Mouse (Mus musculus) heart, embryonic 10.5 days (tissue): ENCODE measurements around the gene Klf13. TPM values are rescaled to one million over a fixed set of nuclear protein-coding genes. Genes with fewer than 3 reads are reported as not detected.
A peak's percentile ranks its signal among the peaks of the same experiment; 100 is the strongest.

Experiments used
- DNase-seq: peaks from one replicate; pipeline ENCODE4 v3.0.0-alpha.2; 2017; ENCODE audit warnings: low spot score
- H3K27ac ChIP-seq: fragments of 300-500 bp; sonication (generic); 2 replicates; pipeline ENCODE4 v1.5.1; 2016; ENCODE audit warnings: mild to moderate bottlenecking
- H3K27me3 ChIP-seq: fragments of 300-500 bp; sonication (generic); 2 replicates; pipeline ENCODE4 v1.6.1; 2016; ENCODE audit warnings: mild to moderate bottlenecking; ENCODE audit not compliant: poor library complexity, insufficient read depth, severe bottlenecking
- H3K36me3 ChIP-seq: fragments of 300-500 bp; sonication (generic); 2 replicates; pipeline ENCODE4 v1.6.1; 2016; ENCODE audit warnings: mild to moderate bottlenecking, moderate library complexity
- H3K4me1 ChIP-seq: fragments of 300-500 bp; sonication (generic); 2 replicates; pipeline ENCODE4 v1.6.1; 2016; ENCODE audit warnings: mild to moderate bottlenecking
- H3K4me3 ChIP-seq: fragments of 300-500 bp; sonication (generic); 2 replicates; pipeline ENCODE4 v1.5.1; 2016; ENCODE audit warnings: mild to moderate bottlenecking, moderate library complexity
- H3K9me3 ChIP-seq: fragments of 300-500 bp; sonication (generic); 2 replicates; pipeline ENCODE4 v1.6.1; 2016; ENCODE audit warnings: mild to moderate bottlenecking, moderate library complexity
- WGBS: fragments of 180-500 bp; shearing (Covaris S2); methylation state at CpG from one replicate; pipeline ENCODE4 v1.1.7; 2016; 5-methylcytosine and 5-hydroxymethylcytosine counted together
- polyA plus RNA-seq: library from polyadenylated mRNA; unstranded; fragments of >200 nt; fragmentation: Nextera tagmentation; extraction: Ambion mirVana; gene quantifications from 2 replicates; pipeline ENCODE4 v1.2.1, GENCODE M21; 2016

The Klf13 gene
- polyA plus RNA-seq, 1 experiment from 2014 or later, result 18.3 TPM

GRCm38 (mm10) chr7:63941050-63941449, 2.3 kb upstream of the Klf13 start:
- H3K4me3 ChIP-seq, result no peak overlapping the region
- no peaks in the 10 kb centered on the region for H3K27me3 ChIP-seq
- no peak for DNase-seq
- peaks cover 6% of the 10 kb centered on the region for H3K4me1 ChIP-seq
- H3K36me3 ChIP-seq, result no peaks in the 10 kb centered on the region
- no peaks in the 10 kb centered on the region for H3K9me3 ChIP-seq
- 81% methylated on average over 3 of the region's 3 CpGs for WGBS
- no peak overlapping the region for H3K27ac ChIP-seq

DNA sequence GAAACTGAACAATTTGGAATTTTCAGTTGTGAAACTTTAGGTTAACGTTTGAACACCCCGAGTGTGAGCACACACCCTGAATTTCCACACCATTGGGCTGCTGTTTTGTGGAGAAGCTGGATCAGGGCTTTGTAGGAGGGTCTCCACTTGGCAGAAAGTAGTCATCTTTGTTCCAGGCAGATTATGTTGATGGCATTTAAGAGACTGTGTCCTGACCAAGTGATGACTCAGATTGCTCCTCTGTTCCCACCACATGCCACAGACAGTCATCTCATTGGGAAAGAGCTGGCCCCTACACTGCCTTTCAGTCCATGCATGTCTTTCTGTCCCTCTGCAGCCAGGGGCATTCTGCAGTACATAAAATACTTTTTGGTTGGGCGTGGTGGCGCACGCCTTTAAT, 1.6 kb upstream of the Klf13 start:
- DNase-seq, result no peak
- Histone ChIP-seq H3K27me3 (no peaks in the 10 kb centered on the region), H3K27ac (peak overlapping the region; percentile 98; the same call in 1 of the 2 replicates), H3K4me3 (peak overlapping the region; percentile 91; the same call in 1 of the 2 replicates), H3K36me3 (no peaks in the 10 kb centered on the region), H3K9me3 (no peaks in the 10 kb centered on the region), H3K4me1 (peaks cover 14% of the 10 kb centered on the region)
- WGBS, result 87% methylated on average over 5 of the region's 5 CpGs

- Histone ChIP-seq H3K27ac (peak overlapping the region; percentile 98), H3K9me3 (no peaks in the 10 kb centered on the region), H3K36me3 (no peaks in the 10 kb centered on the region), H3K4me1 (peaks cover 22% of the 10 kb centered on the region), H3K27me3 (no peaks in the 10 kb centered on the region), H3K4me3 (peak overlapping the region; percentile 91)
- under 1% methylated on average over 39 of the region's 39 CpGs for WGBS
- peak; percentile 93 for DNase-seq
Observed at GRCm38 (mm10) chr7:63939397-63939951, 759 bp upstream of the Klf13 start.

DNA sequence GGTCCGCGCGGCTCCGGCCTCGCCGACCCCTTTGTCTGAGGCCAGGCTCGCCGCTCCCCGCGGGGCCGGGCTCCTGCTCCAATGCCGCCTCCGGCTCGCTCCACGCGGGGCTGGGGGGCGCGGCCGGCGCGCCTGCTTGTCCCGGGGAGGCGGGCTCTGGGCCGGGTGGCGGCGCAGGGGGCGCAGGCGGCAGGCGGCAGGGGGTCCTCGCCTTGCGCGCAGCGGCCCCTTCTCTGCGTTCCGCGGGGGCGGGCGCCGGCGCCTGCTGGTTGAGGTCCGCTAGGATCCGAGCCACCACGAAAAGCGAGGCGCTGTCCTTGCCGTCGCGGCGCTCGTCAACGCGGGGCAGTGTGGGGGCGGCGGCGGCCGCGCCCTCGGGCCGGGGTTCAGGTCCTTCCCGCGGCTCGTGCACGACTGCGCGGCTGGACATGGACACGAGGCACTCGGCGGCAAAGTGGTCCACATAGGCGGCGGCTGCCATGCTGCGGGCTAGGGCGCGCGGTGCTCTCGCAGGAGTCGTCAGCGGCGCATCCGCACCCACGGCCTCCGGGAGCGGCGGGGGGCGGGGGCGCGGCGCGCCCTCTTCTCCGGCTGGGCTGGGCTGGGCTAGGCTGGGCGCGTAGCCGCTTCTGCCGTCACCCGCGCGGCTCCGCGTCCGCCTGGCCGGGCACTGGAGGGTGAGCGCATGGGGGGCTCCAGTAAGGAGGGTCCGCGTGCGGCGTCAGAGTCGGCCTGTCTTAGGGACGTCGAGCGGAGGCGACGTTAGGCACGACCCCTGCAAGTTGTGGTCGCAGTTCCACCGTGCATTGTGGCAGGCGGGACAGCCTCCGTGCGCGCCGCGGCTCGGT, 425 bp downstream of the Klf13 start:
- peak overlapping the region; percentile 98 for H3K27ac ChIP-seq
- under 1% methylated on average over 119 of the region's 121 CpGs for WGBS
- peak; percentile 79 for DNase-seq
- peak overlapping the region; percentile 91 for H3K4me3 ChIP-seq
- no peaks in the 10 kb centered on the region for H3K9me3 ChIP-seq
- peaks cover 33% of the 10 kb centered on the region for H3K4me1 ChIP-seq
- H3K36me3 ChIP-seq, result no peaks in the 10 kb centered on the region
- no peaks in the 10 kb centered on the region for H3K27me3 ChIP-seq

GRCm38 (mm10) chr7:63937236-63938065, 1.3 kb downstream of the Klf13 start:
- peak; percentile 92 for DNase-seq
- Histone ChIP-seq H3K36me3 (no peaks in the 10 kb centered on the region), H3K27ac (peak overlapping the region; percentile 98), H3K9me3 (no peaks in the 10 kb centered on the region), H3K27me3 (no peaks in the 10 kb centered on the region), H3K4me1 (peaks cover 35% of the 10 kb centered on the region), H3K4me3 (peak overlapping the region; percentile 91)
- under 1% methylated on average over 87 of the region's 88 CpGs for WGBS

GRCm38 (mm10) chr7:63936986-63937235, 1.8 kb downstream of the Klf13 start:
- no peaks in the 10 kb centered on the region for H3K9me3 ChIP-seq
- no peaks in the 10 kb centered on the region for H3K36me3 ChIP-seq
- peak overlapping the region; percentile 91 for H3K4me3 ChIP-seq
- peaks cover 35% of the 10 kb centered on the region for H3K4me1 ChIP-seq
- under 1% methylated on average over 11 of the region's 11 CpGs for WGBS
- no peaks in the 10 kb centered on the region for H3K27me3 ChIP-seq
- H3K27ac ChIP-seq, result peak overlapping the region; percentile 98
- DNase-seq, result no peak

- WGBS, result under 1% methylated on average over 34 of the region's 34 CpGs
- Histone ChIP-seq H3K27ac (peak overlapping the region; percentile 98), H3K9me3 (no peaks in the 10 kb centered on the region), H3K4me1 (peaks cover 35% of the 10 kb centered on the region), H3K4me3 (peak overlapping the region; percentile 91), H3K36me3 (no peaks in the 10 kb centered on the region), H3K27me3 (no peaks in the 10 kb centered on the region)
- DNase-seq, result peak; percentile 87
Observed at GRCm38 (mm10) chr7:63936188-63936985, 2.3 kb downstream of the Klf13 start.

- H3K9me3 ChIP-seq, result no peaks in the 10 kb centered on the region
- no peak for DNase-seq
- WGBS, result 19% methylated on average over 8 of the region's 8 CpGs
- peak overlapping the region; percentile 91 for H3K4me3 ChIP-seq
- peak overlapping the region; percentile 98; the same call in 1 of the 2 replicates for H3K27ac ChIP-seq
- no peaks in the 10 kb centered on the region for H3K27me3 ChIP-seq
- H3K4me1 ChIP-seq, result peaks cover 35% of the 10 kb centered on the region
- no peaks in the 10 kb centered on the region for H3K36me3 ChIP-seq
Observed at GRCm38 (mm10) chr7:63935809-63936187, 2.9 kb downstream of the Klf13 start.

GRCm38 (mm10) chr7:63934530-63934929, 4.2 kb downstream of the Klf13 start:
- H3K4me3 ChIP-seq, result no peak overlapping the region
- no peak overlapping the region for H3K27ac ChIP-seq
- H3K27me3 ChIP-seq, result no peaks in the 10 kb centered on the region
- DNase-seq, result no peak
- no peaks in the 10 kb centered on the region for H3K36me3 ChIP-seq
- 31% methylated on average over 1 of the region's 1 CpGs for WGBS
- peaks cover 30% of the 10 kb centered on the region for H3K4me1 ChIP-seq
- H3K9me3 ChIP-seq, result no peaks in the 10 kb centered on the region

GRCm38 (mm10) chr7:63933905-63934304, 4.8 kb downstream of the Klf13 start:
- H3K4me3 ChIP-seq, result no peak overlapping the region
- whole genome bisulfite sequencing, result 57% methylated on average over 6 of the region's 6 CpGs
- peaks cover 30% of the 10 kb centered on the region for H3K4me1 ChIP-seq
- DNase-seq, result no peak
- H3K9me3 ChIP-seq, result no peaks in the 10 kb centered on the region
- no peaks in the 10 kb centered on the region for H3K27me3 ChIP-seq
- peak overlapping the region; percentile 78 for H3K27ac ChIP-seq
- no peaks in the 10 kb centered on the region for H3K36me3 ChIP-seq

DNA sequence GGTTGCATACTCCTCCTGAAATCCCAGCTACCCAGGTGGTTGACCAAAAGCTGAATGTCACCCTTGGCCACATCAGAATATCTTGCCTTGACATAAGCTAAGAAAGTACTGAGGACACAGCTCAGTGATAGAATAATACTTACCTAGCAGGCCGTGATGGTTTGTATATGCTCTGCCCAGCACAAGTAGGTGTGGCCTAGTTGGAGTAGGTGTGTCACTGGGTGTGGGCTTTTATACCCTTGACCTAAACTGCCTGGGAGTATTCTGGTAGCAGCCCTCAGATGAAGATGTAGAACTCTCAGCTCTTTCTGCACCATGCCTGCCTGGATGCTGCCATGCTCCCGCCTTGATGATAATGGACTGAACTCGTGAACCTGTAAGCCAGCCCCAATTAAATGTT, 6.3 kb downstream of the Klf13 start:
- WGBS, result 82% methylated on average over 3 of the region's 3 CpGs
- no peak overlapping the region for H3K4me3 ChIP-seq
- no peaks in the 10 kb centered on the region for H3K27me3 ChIP-seq
- no peak for DNase-seq
- peaks cover 30% of the 10 kb centered on the region for H3K4me1 ChIP-seq
- H3K36me3 ChIP-seq, result no peaks in the 10 kb centered on the region
- no peaks in the 10 kb centered on the region for H3K9me3 ChIP-seq
- no peak overlapping the region for H3K27ac ChIP-seq

DNA sequence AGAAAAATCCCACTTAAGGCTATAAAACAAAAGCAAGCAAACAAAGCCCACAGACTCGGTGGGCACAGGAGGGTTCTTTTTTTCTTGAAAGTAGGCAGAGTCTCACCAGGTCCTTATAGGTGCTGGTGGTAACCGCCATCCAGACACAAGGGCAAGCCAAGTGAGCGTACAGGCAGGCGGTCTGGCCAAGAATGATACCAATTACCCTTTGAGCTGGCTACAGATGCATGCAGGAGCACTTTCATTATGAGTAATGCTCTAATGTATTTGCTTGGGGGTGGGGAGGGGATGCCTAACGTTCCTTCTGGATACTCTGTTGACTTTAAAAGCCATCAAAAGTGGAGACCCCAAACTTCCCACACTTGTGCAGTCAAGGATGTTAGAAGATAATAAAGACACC, 7.9 kb downstream of the Klf13 start:
- WGBS, result 94% methylated on average over 5 of the region's 5 CpGs

More for the DNA sequence above, 7.9 kb downstream of the Klf13 start:
- H3K36me3 ChIP-seq, result no peaks in the 10 kb centered on the region
- no peaks in the 10 kb centered on the region for H3K27me3 ChIP-seq
- H3K9me3 ChIP-seq, result no peaks in the 10 kb centered on the region
- H3K4me3 ChIP-seq, result no peak overlapping the region
- no peak for DNase-seq
- no peak overlapping the region for H3K27ac ChIP-seq
- peaks cover 32% of the 10 kb centered on the region for H3K4me1 ChIP-seq
